Mouse (Mus musculus) bone marrow macrophage, adult 2 months (primary cell): ENCODE data around the gene Rhob. TPM values are rescaled to one million over a fixed set of nuclear protein-coding genes. Genes with fewer than 3 reads are reported as not detected.

Source experiments
- H3K27ac ChIP-seq: 2 replicates; pipeline ENCODE4 v1.5.1; 2012; ENCODE audit warnings: low read depth, low read length; ENCODE audit not compliant: insufficient read depth
- H3K4me1 ChIP-seq: 2 replicates; pipeline ENCODE4 v1.6.1; 2012; ENCODE audit warnings: low read length; ENCODE audit not compliant: control insufficient read depth, insufficient read depth
- H3K4me3 ChIP-seq: 2 replicates; pipeline ENCODE4 v1.5.1; 2012; ENCODE audit warnings: mild to moderate bottlenecking, low read length, moderate library complexity; ENCODE audit not compliant: insufficient read depth
- CTCF ChIP-seq: IDR thresholded peaks from 2 replicates; pipeline ENCODE4 v1.5.1; 2012; ENCODE audit warnings: low read depth, mild to moderate bottlenecking, low read length, moderate library complexity
- POLR2A ChIP-seq: IDR thresholded peaks from 2 replicates; pipeline ENCODE4 v1.6.1; 2012; ENCODE audit warnings: mild to moderate bottlenecking, low read depth, low read length, borderline replicate concordance
- polyA plus RNA-seq: library from polyadenylated mRNA; stranded (reverse); fragments of >200 nt; gene quantifications from 2 replicates; pipeline ENCODE4 v1.2.4, GENCODE M21; 2012; ENCODE audit not compliant: missing spikeins, insufficient read depth, insufficient read length

Gene Rhob
- polyA plus RNA-seq, 1 experiment: 50.1 TPM

DNA sequence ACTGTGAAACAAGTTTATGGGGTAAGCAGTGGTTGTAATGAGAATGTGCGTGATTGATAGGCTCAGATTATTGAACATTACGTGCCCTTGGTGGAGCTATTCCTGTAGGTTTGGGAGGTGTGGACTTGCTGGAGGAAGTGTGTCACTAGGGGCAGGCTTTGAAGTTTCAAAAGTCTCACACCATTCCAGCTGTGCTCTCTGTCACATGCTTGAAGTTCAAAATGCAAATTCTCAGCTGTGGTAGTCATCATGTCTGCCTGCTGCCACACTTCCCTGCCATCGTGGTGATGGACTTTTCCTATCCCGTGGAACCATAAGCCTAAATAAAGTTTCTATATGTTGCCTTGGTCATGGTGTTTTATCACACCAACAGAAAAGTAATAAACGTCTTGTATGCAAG is 28.0 kb upstream of the Rhob start:
- Histone ChIP-seq H3K4me3 (no peak overlapping the region), H3K4me1 (peaks cover 17% of the 10 kb centered on the region), H3K27ac (no peak overlapping the region)
- TF ChIP-seq CTCF (no peak), POLR2A (no peak)

DNA sequence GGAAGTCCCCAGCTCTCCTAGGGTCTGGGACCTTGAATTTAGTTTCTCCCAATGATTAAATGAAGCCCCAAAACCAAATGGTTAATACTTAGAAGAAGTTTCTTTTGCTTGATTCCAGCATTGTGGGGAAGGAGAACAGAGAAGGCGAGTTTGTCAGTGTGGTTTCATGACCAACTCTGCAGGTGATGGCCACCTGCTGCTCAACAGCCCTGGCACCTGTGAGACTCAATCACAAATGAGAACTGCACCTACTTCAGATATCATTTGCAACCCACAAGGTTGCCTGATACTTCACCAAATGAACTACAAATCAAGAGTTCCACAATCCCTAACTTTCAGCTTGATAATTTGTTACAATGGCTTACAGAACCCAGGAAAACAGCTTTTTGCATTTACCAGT is 27.4 kb upstream of the Rhob start:
- no peak overlapping the region for H3K27ac ChIP-seq
- H3K4me3 ChIP-seq: no peak overlapping the region
- peaks cover 23% of the 10 kb centered on the region for H3K4me1 ChIP-seq
- TF ChIP-seq POLR2A (no peak), CTCF (no peak)

DNA sequence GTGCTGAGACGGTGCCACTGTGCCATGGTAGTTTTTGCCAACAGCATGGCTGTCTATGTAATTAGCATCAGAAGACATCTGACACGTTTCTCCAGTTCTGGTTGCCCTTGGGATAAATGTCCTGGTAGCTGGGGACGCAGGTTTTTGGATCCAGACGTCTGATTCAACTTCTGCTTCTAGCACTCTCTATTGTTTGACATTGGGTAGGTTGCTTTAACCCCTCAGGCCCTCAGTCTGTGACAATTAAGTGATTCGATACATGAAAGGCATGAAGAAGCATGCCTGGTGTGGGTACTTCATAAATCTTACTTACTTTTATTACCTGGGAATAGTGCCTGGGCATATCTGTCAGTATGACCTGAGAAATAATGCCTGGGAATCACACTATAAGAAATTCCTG is 24.3 kb upstream of the Rhob start:
- H3K4me1 ChIP-seq: peaks cover 42% of the 10 kb centered on the region
- no peak overlapping the region for H3K4me3 ChIP-seq
- TF ChIP-seq CTCF (no peak), POLR2A (no peak)
- H3K27ac ChIP-seq: no peak overlapping the region

DNA sequence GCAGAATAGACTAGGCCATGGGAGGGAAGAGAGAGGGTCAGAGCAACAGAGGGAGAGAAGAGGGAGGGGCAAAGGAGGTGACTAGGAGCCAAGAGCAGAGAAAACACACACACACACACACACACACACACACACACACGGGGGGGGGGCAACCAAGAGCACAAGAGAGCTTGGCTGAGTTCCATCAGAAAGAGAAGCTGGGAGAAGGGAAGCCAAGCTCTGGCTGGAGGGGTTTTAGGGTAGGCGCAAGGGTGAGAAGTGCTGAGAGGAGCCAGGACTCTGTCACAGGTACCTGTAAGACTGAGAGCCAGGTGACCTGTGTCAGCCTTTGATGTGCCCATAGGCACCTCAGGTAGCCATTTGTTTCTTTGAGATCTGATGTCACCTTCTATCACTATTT is 22.9 kb upstream of the Rhob start:
- Histone ChIP-seq H3K4me1 (peaks cover 48% of the 10 kb centered on the region), H3K27ac (peak overlapping the region; percentile 91), H3K4me3 (no peak overlapping the region)
- no peak for TF ChIP-seq POLR2A
- TF ChIP-seq CTCF: no peak

DNA sequence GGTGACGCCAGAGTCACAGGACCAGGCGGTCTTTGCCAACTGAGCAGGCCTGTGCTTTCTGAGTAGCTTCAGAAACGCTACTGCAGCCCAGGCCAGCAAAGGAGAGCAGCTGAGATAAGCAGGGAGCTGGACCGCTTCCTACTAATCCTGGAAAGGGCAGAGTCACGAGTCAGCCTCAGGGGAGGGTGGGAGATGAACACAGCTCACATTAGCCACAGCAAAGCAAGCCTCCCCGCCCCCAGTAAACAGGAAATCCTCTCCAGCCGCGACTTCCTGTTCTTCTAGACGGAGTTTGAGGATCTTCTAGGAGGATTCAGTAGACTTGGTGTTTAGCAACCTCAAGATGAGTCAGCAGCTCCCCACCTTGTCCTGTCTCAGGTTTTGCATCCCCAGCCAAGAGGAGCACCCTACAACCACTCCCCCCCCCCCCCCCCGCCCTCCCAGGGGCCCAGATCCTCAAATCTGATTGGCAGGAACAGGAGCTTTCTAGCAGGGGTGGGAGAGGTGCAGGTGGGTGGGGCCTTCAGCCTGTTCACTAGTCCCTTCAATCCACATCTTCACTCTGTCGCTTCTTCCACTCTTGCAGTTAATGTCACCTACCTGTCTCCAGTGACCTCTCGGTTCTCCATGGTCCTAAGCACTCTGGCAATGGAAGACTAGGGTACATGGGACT is 21.7 kb upstream of the Rhob start:
- Histone ChIP-seq H3K4me3 (no peak overlapping the region), H3K27ac (peak overlapping the region; percentile 97)
- no peak for TF ChIP-seq CTCF
- TF ChIP-seq POLR2A: no peak

DNA sequence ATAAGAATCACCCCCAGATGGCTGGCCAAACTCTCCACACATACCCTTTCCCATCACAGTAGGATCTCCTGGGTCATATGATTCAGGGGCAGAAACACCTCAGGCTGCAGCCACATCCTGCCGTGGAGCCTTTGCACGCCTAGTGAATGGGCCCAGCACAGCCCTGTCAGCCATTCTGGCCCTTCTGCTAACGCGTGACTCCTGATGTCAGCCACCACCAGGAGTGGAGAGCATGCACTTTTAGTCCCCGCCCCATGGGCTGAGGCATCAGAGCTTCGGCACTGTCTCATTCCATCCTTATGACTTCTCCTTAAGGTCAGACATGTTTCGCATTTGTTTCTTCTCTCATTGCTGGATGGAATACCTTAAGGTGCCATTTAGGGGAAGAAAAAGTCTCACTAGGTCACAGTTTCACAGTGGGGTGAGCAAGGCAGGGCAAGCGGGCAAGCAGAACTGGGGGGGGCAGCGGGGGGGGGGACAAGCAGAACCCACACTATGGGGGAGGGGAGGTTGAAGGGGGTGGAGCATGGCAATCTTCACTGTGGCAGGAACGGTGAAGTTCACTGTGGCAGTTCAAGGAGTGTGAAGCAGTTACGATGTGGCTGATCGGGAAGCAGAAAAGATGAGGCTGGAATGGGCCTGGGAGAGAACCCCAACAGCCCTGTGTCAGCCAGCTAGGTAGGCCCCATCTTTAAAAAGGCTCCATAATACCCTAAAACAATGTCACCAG is 19.8 kb upstream of the Rhob start:
- H3K27ac ChIP-seq: peak overlapping the region; percentile 97
- TF ChIP-seq POLR2A (0 out of 2 replicates have a peak, but pooled peaks have one; percentile 78), CTCF (no peak)
- H3K4me1 ChIP-seq: peaks cover 46% of the 10 kb centered on the region
- H3K4me3 ChIP-seq: peak overlapping the region; percentile 48

More for the DNA sequence above, 21.7 kb upstream of the Rhob start:
- H3K4me1 ChIP-seq: peaks cover 46% of the 10 kb centered on the region

DNA sequence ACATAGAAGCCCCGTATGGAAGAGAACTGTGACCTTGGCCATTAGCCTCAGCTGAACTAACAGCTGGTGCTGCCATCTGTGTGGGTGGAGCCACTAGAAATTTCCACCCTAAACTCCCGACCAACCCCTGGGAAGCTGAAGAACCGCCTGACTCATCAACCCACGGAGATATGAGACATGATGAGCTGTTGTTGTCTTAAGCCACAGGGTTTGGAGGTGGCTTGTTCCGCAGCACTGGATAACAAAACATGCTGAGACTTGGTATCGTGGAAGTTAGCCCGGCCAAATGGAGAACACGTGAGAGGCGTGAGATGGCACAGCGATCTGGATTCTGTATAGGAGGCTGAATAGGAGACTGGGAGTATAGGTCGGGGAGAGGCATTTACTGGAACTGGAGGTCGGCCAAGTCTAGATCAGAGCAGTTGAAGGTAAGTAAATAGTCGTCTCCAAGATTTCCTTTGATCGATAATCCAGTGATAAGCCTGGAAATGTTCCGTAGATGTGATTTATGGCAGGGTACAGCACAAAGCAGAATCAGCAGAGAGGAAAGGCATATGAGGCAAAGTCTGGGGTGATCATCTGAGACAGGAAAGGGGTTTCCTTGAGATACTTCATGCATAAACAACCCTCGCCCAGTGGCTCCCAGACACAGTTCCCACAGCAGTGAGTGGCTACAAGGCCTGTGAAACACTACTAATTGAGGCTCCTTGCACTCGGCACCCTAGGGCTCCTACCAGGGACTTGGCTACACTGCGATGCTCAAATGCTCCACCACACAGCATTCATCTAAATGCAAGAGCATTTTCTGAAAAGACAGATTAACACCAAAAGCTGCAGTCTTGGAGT is 11.5 kb upstream of the Rhob start:
- Histone ChIP-seq H3K4me3 (peak overlapping the region; percentile 33), H3K27ac (peak overlapping the region; percentile 74), H3K4me1 (peaks cover 45% of the 10 kb centered on the region)
- TF ChIP-seq CTCF: no peak
- no peak for TF ChIP-seq POLR2A

DNA sequence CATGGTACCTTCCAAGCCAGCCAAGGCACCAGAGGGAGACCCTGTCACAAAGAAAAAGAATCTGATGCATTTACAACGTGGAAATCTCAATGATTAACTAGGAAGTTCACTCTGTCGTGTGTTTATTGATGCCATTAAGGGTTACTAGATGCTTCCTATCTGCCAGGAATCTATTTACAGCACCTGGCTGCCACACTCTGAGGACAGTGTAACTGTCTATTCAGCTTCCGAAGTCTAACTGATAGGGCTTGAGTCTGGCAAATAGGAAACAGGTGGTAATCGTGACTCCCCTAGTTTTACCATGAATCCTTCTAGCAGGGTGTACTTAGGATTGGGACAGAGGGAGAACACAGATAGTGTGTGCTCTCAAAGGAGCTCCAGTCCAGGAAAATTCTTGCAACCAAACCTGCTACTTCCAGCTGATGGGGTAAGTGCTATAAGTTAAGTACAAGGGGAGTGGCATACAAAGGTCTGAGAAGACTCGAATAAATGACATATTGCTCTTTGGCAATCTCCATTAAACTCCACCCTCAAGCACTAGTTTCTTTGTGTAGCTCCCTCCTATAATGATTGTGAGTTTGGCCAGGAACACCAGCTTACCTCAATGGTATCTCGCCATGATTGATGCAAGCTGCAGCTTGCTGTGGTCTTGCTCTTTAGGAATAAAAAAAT is 10.6 kb upstream of the Rhob start:
- peak overlapping the region; percentile 74 for H3K27ac ChIP-seq
- no peak overlapping the region for H3K4me3 ChIP-seq
- TF ChIP-seq CTCF: no peak
- no peak for TF ChIP-seq POLR2A

DNA sequence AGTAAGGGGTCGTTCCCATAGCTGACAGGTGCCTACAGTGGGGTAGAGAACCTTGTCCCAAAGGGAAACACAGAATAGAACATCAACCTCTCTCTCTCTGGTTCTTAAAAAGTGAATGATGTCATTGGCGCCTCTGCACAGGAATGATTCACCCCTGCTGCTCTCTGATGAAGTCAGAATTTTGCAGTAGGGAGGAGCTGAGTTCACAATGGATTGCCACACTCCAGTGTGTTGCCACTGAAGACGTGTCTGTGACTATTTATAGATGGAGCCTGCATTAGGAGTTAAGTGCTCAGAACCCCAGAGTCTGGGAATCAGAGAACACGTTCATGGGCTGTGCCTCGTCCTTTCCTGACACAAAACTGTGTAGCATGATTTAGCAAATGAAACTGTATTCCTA is 9.9 kb upstream of the Rhob start:
- Histone ChIP-seq H3K4me1 (peaks cover 46% of the 10 kb centered on the region), H3K4me3 (no peak overlapping the region), H3K27ac (peak overlapping the region; percentile 74)
- TF ChIP-seq POLR2A (no peak), CTCF (no peak)

More for the DNA sequence above, 10.6 kb upstream of the Rhob start:
- H3K4me1 ChIP-seq: peaks cover 46% of the 10 kb centered on the region
